Mouse (Mus musculus): Measurements from ENCODE around the gene Brap. TPM values are rescaled to one million over a fixed set of nuclear protein-coding genes. Genes with fewer than 3 reads are reported as not detected.

Brap gene
- polyA plus RNA-seq, 2 experiments from 2014 or later, result 8.0 to 13.6 TPM

DNA sequence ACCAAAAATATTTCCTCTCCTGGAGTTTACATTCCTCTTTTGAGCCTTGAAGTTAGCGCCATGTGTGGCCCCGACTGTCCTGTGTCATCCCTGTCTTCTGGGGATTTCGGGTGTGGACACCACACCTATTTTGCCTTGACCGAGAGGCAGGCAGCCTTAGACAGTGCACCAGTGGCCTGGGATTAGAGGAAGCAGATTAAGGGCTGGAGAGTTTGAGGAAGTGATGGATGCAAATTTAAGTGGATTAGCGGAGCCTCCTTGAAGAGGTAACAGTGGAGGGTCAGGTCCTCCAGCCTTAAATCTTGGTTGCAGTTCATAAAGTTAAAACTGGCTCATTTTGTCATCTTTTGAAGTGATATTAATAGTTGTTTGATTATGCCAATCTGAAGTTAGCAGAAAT lies 58.1 kb downstream of the Brap start:
- no peak for ATAC-seq

DNA sequence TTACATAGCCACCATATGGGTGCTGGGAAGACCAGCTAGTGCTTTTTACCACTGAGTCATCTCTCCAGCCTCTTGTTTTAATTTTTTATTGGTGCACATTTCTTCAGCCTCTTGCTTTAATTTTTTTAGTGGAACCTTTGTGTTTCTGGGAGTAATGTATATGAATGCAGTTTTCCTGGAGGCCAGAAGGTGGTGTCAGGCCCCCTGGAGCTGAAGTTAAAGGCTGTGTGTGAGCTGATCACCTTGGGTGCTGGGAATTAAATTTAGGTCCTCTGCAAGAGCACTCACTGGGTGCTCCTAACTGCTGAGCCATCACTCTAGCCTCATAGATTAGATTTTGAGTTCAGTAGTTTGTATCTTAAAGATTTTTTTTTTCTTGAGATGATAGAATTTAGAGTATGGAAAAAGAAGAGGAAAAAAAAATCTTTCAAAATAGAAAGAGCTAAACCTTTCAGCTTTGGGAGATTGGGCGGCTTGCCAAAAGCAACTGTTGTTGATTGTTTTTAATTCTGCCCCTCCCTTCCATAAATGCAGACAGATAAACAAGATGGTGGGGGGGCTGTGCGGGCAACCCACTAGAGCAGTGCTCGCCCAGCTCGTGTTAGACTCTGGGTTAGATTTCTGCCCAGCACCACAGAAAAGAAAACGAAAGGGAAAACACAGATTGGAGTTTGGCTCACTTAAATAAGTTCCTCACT lies 60.7 kb downstream of the Brap start:
- no peak for ATAC-seq

DNA sequence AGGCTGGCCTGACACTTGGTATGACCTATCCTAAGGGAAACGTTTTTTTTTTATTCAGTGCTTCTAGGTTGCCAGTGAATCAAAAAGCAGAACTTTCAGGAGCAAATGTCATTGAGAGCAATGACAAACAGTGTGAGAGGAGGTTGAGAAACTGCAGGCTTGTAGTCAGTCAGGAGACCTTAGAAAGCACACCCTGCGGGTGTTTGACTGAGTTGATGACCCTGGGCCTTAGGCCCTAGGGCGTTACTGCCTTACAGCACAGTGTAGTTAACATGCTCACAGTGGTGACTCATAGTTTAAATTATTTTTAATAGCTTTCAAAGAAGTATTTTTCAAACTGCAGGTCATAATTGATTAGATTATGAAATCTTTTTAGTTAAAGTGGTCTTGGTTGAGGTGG lies 61.5 kb downstream of the Brap start:
- no peak for ATAC-seq

DNA sequence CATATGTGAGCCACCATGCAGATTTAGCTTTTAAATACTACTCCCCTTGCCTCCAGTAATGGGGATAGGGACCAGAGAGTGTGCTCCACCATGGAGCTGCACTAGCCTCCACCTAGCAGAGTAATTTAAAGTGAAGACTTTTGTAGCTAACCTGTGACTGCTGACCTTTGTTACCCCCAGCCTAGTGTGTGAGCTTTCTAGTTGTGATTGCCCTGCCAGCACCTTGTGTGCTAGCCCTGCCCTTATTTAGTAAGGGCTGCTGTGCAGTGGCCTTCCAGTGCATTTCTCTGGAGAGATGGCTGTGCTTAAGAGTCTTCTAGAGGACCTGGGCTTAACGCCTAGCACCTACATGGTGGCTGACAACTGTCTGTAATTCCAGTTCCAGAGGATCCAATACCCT lies 64.3 kb downstream of the Brap start:
- ATAC-seq, result no peak

DNA sequence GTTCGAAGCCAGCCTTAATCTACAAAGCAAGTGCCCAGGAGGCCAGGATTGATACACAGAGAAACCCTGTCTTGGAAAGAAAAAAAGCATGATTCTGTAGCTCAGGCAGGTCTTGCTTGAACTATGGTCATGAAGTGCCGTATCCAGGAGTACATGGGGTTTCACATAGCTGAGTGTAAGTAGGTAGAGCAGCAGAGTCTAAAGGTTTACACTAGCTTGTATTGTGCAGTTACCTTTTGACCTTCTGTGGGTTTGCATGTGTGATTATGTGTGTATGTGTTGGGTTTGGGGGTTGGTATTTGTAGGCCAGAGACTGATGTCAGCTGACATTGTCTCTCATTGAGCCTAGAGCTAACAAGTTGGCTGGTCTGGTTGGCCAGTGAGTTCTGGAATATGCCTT lies 69.7 kb downstream of the Brap start:
- ATAC-seq, result no peak

DNA sequence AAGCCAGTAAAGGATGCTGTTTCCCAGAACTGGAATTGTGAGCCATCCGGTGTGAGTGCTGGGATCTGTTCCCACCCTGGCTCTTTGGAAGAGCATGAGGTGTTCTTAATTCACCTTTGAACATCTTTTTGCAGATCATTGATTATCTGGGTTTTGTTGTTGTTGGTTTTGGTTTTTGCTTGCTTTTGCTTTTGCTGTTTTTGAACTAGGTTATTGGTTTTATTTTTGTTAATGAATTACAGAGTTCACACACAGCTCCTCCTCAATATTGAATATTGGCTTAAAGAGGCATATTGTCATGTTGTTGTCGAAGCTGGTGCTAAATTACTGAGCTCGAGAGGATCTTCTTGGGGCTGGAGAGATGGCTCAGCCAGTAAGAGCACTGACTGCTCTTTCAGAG lies 76.3 kb downstream of the Brap start:
- ATAC-seq, result no peak

Other genes starting within 250 kb of the Brap start
- 1 to 10 TPM in 1 of 2 experiments, under 1 TPM in 1; 0.93 to 1.3 TPM for gene Tmem116, start 208.7 kb upstream of the Brap start, polyA plus RNA-seq (2017; shearing (Covaris generic))
- gene Erp29, start 208.1 kb upstream of the Brap start, polyA plus RNA-seq (2017; shearing (Covaris generic)), result 10 to 100 TPM; 64.9 to 80.3 TPM
- not detected for gene Adam1b, start 157.1 kb upstream of the Brap start, polyA plus RNA-seq (2017; shearing (Covaris generic))
- gene Adam1a, start 115.1 kb upstream of the Brap start, polyA plus RNA-seq (2017; shearing (Covaris generic)), result 1 to 10 TPM; 1.2 to 1.6 TPM
- not detected for gene Gm42878, start 115.1 kb upstream of the Brap start, polyA plus RNA-seq (2017; shearing (Covaris generic))
- 10 to 100 TPM; 23.5 to 32.2 TPM for gene Mapkapk5, start 114.7 kb upstream of the Brap start, polyA plus RNA-seq (2017; shearing (Covaris generic))
- gene Aldh2, start 66.7 kb upstream of the Brap start, polyA plus RNA-seq (2017; shearing (Covaris generic)), result 10 to 100 TPM in 1 of 2 experiments, 1 to 10 TPM in 1; 10.0 to 19.3 TPM
- gene Acad12, start 41.6 kb upstream of the Brap start, polyA plus RNA-seq (2017; shearing (Covaris generic)), result 1 to 10 TPM; 3.1 to 4.7 TPM
- gene Acad10, start within 50 bp of the Brap start, polyA plus RNA-seq (2017; shearing (Covaris generic)), result 1 to 10 TPM; 6.2 to 7.0 TPM
- gene Atxn2, start 50.8 kb downstream of the Brap start, polyA plus RNA-seq (2017; shearing (Covaris generic)), result 10 to 100 TPM; 27.0 to 41.6 TPM
- gene Sh2b3, start 177.1 kb downstream of the Brap start, polyA plus RNA-seq (2017; shearing (Covaris generic)), result 10 to 100 TPM; 10.2 to 12.1 TPM
- gene Pheta1, start 188.4 kb downstream of the Brap start, polyA plus RNA-seq (2017; shearing (Covaris generic)), result under 1 TPM; 0.47 to 0.86 TPM

Data from CD4-positive, CD25-positive, alpha-beta regulatory T cell, adult 4 months (primary cell).